Mouse (Mus musculus): Measurements from ENCODE around the gene Prg3. TPM values are rescaled to one million over a fixed set of nuclear protein-coding genes. Genes with fewer than 3 reads are reported as not detected.

The Prg3 gene
- total and polyA plus RNA-seq, 3 experiments: not detected

GRCm38 (mm10) chr2:84952693-84953092, 35.3 kb upstream of the Prg3 start:
- no peak overlapping the region for H3K9ac ChIP-seq (ENCODE audit: insufficient read depth, low read depth)
- DNase-seq (ENCODE audit: extremely low read depth): peak; percentile 72
- H3K36me3 ChIP-seq (replicated peaks in 1 of 2; ENCODE audit: control insufficient read depth in 1 of 2, insufficient read depth in 1 of 2, low read length in 1 of 2): peaks cover 81 to 95% of the 10 kb centered on the region in 2 experiments
- peaks cover 2% of the 10 kb centered on the region for H3K79me2 ChIP-seq (replicated peaks; ENCODE audit: control insufficient read depth, extremely low read depth, insufficient read depth, poor library complexity, severe bottlenecking)
- H3K9me3 ChIP-seq (replicated peaks; ENCODE audit: low read length): no peaks in the 10 kb centered on the region
- peak overlapping the region; percentile 71 for H3K27ac ChIP-seq (ENCODE audit: insufficient read depth, low read depth)
- no peaks in the 10 kb centered on the region for H3K27me3 ChIP-seq (replicated peaks)
- H3K4me1 ChIP-seq (ENCODE audit: control insufficient read depth in 1 of 2, insufficient read depth in 2 of 2): peaks cover 12 to 73% of the 10 kb centered on the region in 2 experiments
- in situ Hi-C loops (cut with MboI; ENCODE audit: low pct_ligation_motif_present, low pct_unique_long_range_greater_than_20kb, low sequenced_read_pairs): no loop called here
- H3K4me2 ChIP-seq (ENCODE audit: insufficient read depth, low read depth, poor library complexity, severe bottlenecking): peak overlapping the region; percentile 33; the same call in 1 of the 2 replicates
- TF ChIP-seq MXI1 (IDR thresholded peaks at IDR 0.05; ENCODE audit: low read depth, low read length) (no peak), UBTF (IDR thresholded peaks at IDR 0.05; ENCODE audit: low read depth, low read length) (no peak), RCOR1 (conservative IDR thresholded peaks at IDR 0.05; ENCODE audit: low read depth, low read length) (no peak; the same call in 1 of the 2 replicates), MAX (IDR thresholded peaks at IDR 0.05; ENCODE audit: low read length) (no peak), BHLHE40 (IDR thresholded peaks at IDR 0.05; ENCODE audit: low read depth, low read length) (peak; percentile 47), IRF4 (IDR thresholded peaks at IDR 0.05; ENCODE audit: low read depth, low read length) (peak; percentile 92), USF1 (IDR thresholded peaks at IDR 0.05; ENCODE audit: low read depth, low read length) (no peak), CTCF (conservative IDR thresholded peaks at IDR 0.05 in 1 of 2, IDR thresholded peaks at IDR 0.05 in 1 of 2; ENCODE audit: low read depth in 2 of 2, low read length in 2 of 2) (no peak), EP300 (IDR thresholded peaks at IDR 0.05; ENCODE audit: low read length) (peak; percentile 90), ELF1 (IDR thresholded peaks at IDR 0.05; ENCODE audit: low read depth, low read length) (no peak), RAD21 (IDR thresholded peaks at IDR 0.05; ENCODE audit: low read depth, low read length) (no peak), JUN (IDR thresholded peaks at IDR 0.05; ENCODE audit: insufficient read depth, low read depth, low read length) (peak; percentile 69), TBP (conservative IDR thresholded peaks at IDR 0.05; ENCODE audit: low read depth, low read length) (peak; percentile 17; the same call in 1 of the 2 replicates), NELFE (IDR thresholded peaks at IDR 0.05; ENCODE audit: low read depth, low read length) (no peak), ZMIZ1 (IDR thresholded peaks at IDR 0.05; ENCODE audit: low read depth, low read length) (no peak), MYC (IDR thresholded peaks at IDR 0.05; ENCODE audit: low read depth, low read length) (no peak), MAFK (IDR thresholded peaks at IDR 0.05; ENCODE audit: insufficient replicate concordance, low read length) (0 out of 2 replicates have a peak, but pooled peaks have one; percentile 23), TCF12 (IDR thresholded peaks at IDR 0.05; ENCODE audit: low read depth, low read length) (peak; percentile 74), ZKSCAN1 (IDR thresholded peaks at IDR 0.05; ENCODE audit: borderline replicate concordance, low read depth, low read length) (no peak), PAX5 (IDR thresholded peaks at IDR 0.05; ENCODE audit: low read length) (no peak), POLR2AphosphoS2 (IDR thresholded peaks at IDR 0.05; ENCODE audit: low read depth, low read length) (no peak), HCFC1 (IDR thresholded peaks at IDR 0.05; ENCODE audit: low read depth, low read length) (no peak), JUND (conservative IDR thresholded peaks at IDR 0.05; ENCODE audit: low read depth, low read length) (peak; percentile 81), SIN3A (IDR thresholded peaks at IDR 0.05; ENCODE audit: low read length) (0 out of 2 replicates have a peak, but pooled peaks have one; percentile 21), ZNF384 (IDR thresholded peaks at IDR 0.05; ENCODE audit: low read depth, low read length) (peak; percentile 7; the same call in 1 of the 2 replicates), POLR2A (IDR thresholded peaks at IDR 0.05; ENCODE audit: low read depth, low read length) (no peak), MAZ (IDR thresholded peaks at IDR 0.05; ENCODE audit: low read depth, low read length) (no peak), ETS1 (conservative IDR thresholded peaks at IDR 0.05; ENCODE audit: low read depth, low read length) (peak; percentile 32; the same call in 1 of the 2 replicates), KAT2A (IDR thresholded peaks at IDR 0.05; ENCODE audit: insufficient replicate concordance, low read length) (no peak), NRF1 (IDR thresholded peaks at IDR 0.05; ENCODE audit: low read depth, low read length) (no peak), CHD2 (IDR thresholded peaks at IDR 0.05; ENCODE audit: low read length) (no peak), USF2 (conservative IDR thresholded peaks at IDR 0.05; ENCODE audit: low read depth, low read length) (no peak), E2F4 (IDR thresholded peaks at IDR 0.05; ENCODE audit: insufficient replicate concordance, low read depth, low read length) (no peak), MEF2A (IDR thresholded peaks at IDR 0.05; ENCODE audit: borderline replicate concordance, low read depth, low read length) (peak; percentile 55), GABPA (IDR thresholded peaks at IDR 0.05; ENCODE audit: insufficient replicate concordance, low read depth, low read length) (no peak), ZC3H11A (IDR thresholded peaks at IDR 0.05; ENCODE audit: low read depth, low read length) (no peak), CHD1 (IDR thresholded peaks at IDR 0.05; ENCODE audit: low read depth, low read length) (no peak), SMC3 (IDR thresholded peaks at IDR 0.05; ENCODE audit: low read depth, low read length) (no peak)
- H3K4me3 ChIP-seq (replicated peaks in 1 of 3; ENCODE audit: low read depth in 2 of 3, low read length in 2 of 3, poor library complexity in 1 of 3): no peak overlapping the region
- dilution Hi-C loops (cut with MboI; ENCODE audit: extremely low pct_ligation_motif_present, extremely low pct_unique_long_range_greater_than_20kb, low sequenced_read_pairs): no loop called here

Data from CH12.LX (cell line).